Mouse (Mus musculus) gastrocnemius, postnatal 10 days (tissue): ENCODE measurements around the gene Bdh1. TPM values are rescaled to one million over a fixed set of nuclear protein-coding genes. Genes with fewer than 3 reads are reported as not detected.

ENCODE experiments used
- DNase-seq: peaks from one replicate; pipeline ENCODE4 v3.0.0; 2021; ENCODE audit warnings: mixed read lengths
- total RNA-seq, 2 experiments: library from RNA; stranded (reverse); gene quantifications; 2 replicates each; pipeline ENCODE4 v1.2.3; 2021

Gene Bdh1
- total RNA-seq, 2 experiments from 2014 or later: 1.5 to 3.0 TPM

DNA sequence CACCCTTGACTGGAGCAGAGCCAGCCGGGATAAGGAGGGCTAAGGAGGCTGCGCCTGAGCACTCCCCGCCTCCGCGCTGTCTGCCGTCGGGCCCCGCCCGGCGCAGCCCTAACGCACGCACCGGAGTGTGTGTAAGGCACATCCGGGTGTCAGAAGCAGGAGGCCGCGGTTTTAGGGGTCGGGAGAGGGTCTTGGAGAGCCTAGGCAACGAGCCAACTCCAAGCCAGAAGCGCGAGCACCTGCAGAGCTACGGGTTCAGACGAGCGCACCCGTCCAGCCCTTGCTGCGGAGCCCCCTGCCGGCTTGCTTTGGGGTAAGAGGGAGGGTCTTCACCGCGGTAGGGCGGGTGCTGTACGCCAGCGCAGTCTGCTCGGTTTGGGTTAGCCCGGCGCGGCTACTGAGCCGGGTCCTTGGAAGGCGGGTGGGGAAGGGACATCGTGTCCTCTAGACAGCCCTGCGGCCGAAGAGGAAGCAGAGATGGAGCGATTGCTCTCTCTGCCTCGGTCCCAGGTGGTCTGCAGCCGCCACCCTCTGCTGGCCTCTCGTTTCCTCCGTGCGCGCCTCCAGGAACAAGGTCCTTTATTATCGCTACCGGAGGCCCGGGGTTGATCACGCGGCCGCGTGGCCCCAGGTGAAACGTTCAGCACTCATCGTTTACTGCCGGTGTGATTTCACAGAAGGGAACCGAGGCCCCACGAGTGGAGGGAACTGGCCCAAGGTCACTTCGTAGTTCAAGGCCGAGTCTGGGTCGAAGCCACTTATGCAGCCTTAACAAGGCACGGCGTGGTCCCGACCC is 6.8 kb downstream of the Bdh1 start:
- peak; percentile 21 for DNase-seq

DNA sequence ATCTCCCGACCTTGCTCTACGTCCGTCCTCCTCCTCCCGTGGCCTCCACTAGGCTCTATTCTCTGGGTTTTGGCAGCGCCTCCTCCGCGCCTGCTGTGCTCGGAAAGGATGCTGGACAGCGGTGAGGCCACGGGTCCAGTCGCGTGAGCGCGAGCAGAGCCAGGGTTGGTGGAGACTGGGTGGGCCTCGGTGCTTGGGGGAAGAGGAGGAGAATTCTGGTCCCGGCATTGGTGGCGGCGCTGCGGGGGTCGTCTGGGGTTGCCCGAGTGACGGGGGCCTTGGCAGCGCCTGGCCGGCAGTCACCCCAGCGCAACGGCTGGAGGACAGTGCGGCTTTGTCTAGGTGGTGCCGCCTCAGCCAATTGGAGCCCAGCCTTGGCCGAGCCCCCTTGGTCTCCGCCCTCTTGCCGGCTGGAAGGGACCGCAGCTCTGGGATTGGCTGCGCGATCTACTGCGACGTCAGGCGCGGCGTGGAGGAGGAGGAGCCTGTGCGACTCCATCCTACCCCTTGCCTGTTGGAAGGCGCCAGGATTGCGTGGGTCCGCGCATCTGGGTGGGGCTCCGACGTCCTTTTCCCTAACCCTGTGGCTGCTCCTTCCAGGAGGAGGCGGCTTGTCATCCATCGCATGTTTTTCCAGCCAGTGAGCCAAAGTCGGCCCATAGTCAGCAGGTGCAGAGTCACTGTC is 7.5 kb downstream of the Bdh1 start:
- DNase-seq: peak; percentile 78

DNA sequence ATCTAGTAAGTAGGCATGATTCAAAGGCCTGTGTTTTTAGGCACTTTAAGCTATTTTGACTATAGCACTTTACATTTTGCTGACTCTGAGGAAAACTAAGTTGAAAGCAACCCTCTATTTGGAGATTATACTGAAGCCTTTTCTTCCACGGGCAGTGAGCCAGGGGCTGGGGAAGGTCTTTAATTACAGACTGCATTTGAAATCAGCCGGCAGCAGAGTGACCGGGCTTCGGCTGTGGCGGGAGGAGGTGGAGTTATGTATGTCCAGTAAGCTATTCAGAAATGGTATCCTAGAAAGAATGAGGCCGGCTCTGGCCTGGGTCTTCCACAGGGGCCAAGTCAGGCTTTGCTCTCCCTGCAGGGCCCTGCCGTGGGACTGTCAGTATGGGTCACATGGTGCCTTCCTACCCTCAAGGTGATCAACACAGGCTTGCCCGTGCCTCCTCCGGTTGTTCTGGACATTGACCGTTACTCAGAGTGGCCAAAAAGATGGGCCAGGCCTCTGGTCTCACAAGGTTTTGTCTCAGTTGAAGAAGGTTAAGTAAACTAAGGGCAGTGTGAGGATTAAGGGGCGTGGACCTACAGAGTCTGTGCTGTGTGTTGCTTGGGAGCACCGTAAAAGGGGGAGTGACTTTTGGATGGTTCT is 11.5 kb downstream of the Bdh1 start:
- DNase-seq: no peak

DNA sequence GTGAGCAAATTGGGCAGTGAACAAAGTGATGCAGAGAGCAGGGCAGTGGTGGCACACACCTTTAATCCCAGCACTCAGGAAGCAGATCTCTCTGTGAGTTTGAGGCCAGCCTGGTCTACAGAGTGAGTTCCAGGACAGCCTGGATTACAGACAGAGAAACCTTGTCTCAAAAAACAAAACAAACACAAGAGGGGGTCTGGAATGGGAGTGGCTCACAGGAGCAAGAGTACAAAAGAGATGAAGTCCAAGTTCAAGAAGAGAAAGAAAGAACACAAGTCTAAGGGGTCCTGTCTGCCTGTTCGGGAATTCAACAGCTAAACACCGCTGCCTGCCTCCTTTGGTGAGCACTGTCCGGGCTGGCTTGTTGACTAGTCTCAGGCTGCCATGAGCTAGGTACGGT is 13.1 kb downstream of the Bdh1 start:
- no peak for DNase-seq

DNA sequence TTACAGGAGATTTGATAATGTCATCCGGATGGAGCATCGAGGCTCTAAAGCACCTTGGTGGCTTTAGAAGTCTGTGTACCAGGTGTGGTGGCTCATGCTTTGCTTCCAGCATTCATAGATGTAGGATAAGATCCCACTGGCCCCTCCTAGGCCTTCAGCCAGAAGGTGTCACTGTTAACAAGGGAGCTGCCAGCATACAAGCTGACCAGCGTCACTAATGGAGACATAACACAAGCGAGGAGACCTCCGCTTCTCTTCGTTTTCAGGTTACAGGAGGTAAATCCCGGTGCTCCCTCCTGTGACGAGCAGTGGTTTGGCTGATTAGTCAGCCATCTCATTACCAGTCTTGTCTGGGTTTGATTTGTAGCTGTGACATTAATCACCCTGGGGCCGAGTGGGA is 14.0 kb downstream of the Bdh1 start:
- DNase-seq: no peak

DNA sequence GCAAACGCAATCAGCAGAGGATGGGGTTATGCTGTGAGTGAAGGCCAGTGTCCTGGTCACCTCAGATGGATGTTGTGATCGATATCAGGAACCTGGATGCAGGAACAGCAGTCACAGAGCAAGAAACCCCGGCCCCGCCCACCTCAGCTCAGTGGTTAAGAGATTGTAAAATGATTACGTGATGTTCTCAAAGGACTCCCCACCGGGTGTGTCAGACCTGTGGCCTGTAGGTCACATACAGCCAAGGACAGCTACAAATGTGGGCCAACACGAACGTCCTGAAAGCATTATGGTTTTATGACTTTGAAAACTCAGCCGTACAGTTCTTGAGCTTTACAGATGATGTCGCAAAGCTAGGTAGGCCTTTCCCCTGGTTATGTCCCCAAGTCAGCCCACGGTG is 15.3 kb downstream of the Bdh1 start:
- no peak for DNase-seq

DNA sequence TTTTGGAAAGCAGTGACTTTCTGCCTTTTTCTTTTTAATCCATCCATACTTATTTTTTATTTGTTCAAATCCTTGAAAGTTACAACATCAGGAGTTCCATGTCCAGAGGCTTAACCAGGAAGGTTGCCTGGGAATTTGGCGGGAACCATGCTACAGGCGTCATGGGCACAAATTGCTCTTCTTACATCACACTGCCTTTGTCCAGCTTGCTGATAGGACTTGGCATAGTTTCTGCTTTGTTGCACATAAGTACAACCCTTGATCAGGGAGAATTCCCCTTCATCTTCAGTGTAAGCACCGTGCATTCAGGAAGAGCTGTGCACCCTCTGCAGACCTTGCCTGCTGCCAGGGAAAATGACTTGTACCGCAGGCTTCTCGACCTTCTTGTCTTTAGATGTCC is 17.4 kb downstream of the Bdh1 start:
- DNase-seq: no peak

DNA sequence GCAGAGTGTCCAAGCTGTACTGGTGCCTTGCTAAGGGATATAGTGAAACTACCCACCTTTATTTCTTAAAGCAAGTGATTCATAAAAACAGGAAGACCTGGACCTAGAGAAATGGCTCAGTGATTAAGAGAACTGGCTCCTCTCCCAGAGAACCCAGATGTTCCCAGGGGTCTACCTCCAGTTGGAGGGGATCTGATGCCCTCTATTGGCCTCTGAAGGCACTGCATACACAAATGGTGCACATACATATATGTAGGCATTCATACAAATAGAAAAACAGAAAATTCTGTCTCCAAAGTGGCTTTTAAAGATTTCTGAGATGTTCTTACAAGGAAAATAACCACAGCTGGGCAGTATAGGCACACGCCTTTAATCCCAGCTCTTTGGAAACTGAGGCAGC is 18.0 kb downstream of the Bdh1 start:
- no peak for DNase-seq

DNA sequence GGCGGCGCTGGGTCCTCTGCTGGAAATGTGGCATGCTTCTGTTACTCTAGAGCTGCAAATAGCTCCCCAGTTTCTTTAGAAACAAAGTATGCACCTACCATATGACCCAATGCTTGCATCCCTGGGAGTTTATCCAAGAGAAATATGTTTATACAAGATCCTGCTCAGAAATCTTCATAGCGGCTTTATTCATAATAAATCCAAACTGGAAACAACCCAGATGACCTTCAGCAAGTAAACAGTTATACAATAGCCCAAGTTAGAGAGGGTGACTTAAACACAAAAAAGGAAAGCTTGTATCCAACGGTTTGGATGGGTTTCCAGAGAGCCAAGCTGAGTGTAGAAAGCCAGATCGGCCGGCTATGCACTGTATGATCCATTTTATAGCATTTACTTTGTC is 22.4 kb downstream of the Bdh1 start:
- no peak for DNase-seq

DNA sequence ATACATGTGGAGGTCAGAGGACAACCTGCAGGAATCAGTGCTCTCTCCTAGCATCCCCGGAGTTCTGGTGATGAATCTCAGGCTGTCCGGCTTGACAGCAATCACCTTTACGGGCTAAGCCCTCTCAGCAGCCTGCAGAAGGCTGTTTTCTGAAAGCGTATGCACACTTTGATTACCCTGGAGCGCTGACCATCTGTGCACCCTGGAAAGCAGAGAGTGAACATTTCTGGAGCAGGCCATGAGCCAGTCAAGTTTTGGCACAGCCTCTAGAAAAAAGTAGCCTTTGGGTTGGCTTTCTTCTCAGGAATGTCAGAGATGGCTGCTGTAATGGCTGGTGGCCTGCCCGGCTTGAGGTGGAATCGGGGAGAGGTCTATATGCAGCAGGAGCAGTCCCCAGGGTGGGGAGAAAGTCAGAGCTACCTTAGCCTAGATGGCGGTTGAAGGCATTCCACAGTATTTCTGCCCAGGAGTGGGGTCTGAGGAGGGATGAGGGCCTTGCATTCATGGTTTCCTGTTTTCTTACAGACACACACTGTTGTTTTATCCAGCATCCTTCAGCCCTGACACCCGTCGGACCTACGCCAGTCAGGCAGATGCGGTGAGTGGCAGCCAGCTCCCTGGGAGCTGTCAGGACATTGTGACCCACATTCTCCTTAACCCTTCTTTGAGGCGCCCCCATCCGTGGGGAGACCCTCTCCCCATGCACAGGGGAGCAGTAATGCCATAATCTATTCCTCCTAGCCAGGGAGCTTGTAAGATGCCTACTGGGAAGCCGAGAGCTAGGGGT is 24.2 kb downstream of the Bdh1 start:
- no peak for DNase-seq

DNA sequence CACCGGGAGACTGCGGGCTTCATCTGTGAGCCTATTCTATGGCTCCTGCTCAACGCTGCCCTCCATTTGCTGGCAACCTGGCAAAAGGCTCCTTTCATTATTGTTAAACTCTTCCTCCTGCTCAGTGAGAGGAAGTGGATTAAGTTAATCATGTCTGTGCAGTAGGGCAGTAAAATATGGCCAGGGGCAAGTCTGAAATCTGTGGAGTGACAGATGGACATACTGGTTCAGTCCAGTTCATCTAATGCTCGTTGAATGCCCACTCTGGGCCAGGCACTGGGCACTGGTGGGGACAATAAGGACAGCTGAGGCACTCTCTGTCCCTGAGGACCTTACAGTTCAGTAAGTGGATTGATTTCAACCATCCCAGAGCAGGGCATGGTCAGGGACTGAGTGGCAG is 27.9 kb downstream of the Bdh1 start:
- DNase-seq: no peak

DNA sequence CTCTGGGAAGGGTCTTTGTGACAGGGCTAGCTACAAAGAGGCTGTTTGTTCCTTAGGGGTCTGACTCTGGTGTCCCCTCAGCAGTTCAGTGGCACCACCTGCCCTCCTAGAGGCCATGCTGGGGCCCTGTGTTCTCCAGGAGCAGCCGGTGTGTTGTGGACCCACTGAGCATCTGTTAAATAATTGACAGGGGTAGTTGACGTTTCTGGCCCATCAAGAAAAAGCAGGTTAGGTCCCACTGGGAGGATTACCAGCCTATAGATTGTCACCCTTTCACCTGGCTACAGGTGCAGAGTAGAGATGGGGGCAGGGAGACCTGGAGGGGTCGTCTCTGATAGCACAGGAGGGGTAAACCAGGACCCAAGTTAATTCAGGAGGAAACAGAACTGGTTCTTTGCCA is 29.2 kb downstream of the Bdh1 start:
- no peak for DNase-seq

DNA sequence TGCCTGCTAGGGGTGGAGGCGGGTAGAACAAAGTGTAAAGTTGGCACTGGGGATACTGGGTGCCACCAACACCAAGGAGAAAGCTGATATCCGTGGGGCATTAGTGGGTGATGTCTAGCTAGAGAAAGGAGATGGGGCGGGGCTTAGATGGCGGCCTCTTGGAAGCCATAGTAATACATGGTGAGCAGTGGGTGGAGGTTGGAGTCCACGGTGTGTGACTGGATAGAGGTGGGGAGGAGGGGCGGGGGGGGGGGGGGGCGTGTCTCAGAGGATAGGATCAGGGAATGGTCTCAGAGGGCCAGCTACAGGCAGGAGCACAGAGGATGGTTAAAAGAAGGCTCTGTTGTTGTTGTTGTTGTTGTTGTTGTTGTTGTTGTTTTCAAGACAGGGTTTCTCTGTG is 30.4 kb downstream of the Bdh1 start:
- no peak for DNase-seq

DNA sequence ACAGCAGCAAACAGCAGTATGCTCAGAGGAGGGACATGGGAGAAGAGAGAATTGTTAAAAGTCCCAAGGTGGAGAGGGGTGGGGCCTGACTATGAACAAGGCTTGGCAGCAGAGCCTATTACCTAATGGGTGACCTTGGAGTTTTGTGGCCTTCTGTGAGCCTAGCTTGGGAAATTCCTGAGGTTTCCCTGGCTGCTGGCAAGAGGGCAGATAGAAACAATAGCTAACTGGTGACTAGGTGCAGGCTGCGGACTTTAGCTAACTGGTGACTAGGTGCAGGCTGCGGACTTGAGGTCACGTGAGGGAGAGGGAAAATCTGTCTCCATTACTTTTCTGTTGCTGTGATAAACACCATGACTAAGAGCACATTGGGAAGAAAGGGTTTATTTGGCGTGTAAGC is 31.9 kb downstream of the Bdh1 start:
- DNase-seq: no peak

DNA sequence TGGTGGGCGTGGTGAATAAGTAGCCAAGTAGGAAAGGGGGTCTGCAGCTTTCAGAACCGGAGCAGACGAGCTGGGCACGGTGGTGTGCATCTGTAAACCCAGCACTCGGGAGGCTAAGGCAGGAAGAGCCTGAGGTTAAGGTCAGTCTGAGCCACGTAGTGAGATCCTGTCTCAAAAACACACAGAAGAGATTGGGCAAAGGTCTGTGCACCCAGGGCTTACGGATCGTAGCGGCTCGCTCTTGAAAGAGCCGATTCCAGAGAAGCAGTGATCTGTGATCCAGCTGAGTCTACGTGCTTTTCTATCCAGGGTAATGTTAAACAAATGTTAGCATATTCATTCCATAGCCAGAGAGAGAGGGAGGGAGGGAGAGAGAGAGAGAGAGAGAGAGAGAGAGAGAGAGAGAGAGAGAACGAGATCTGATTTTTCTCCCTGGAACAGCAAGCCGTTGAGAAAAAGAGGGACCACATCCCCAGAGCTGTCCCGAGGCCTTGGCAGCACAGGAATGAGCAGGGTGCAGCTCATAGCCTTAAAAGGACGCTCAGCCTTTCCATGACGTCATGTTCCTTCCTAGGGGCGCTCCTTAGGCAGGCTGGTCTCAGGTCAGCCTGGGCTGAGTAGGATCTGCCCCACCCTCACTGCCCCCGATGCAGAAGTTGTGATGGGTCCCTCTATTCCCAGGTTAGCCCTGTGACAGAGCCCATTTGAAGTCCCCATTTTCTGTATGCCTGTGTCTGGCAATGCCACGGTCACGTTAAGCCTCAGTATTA is 33.4 kb downstream of the Bdh1 start:
- no peak for DNase-seq

DNA sequence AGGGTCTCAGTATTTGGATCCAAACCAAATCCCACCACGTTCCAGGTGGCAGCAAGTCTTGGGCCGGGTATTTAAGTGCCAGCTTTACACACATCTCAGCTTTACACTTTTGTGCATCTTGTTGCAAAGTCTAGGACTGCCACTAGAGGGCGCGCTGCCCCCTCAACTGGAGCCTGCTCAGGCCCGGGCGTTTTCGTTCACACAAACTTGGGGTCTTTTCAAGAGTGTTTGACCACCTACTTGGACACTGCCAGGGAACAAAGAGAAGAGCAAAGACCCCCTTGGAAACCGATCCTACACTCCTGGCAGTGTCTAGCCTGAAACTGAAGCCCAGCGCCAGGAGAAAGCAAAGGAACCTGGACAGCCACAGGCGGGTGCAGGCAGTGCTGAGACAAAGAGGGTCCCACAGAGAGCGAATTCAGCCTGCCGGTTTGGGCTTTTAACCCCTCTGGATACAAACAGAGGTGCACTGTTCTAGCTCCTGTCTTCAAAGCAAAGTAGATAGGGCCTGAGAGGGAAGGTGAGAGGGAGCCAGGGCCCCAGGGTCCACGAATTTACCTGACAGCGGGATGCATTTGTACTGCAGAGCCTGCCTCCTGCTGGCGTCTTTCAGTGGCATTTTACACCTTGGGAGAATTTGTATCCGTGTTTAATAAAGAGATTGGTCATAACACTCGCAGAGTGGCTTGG is 36.3 kb downstream of the Bdh1 start:
- DNase-seq: peak; percentile 83

DNA sequence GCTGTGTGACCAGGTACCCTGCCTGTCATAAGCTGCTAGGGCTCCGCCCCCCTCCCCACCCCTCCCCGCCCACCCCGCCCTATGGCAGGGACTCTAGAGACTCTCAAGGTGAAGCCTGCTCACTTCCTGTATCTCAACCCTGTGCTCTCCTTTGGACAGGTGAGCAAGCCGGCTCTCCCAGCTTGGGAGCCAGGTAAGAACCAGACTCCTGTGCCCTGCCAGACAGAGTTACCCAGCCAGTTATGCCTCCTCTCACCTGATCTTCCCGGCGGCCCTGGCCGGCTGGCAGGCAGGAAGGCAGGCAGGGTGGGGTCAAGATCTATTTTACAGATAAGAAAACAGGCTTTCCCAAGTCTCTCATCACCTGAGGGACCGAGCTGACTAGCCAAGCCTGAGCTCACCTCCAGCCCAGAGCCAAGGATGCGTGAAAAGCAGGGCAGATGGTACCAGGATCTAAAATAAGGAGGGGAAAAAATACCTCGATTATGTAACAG is 37.9 kb downstream of the Bdh1 start:
- no peak for DNase-seq

DNA sequence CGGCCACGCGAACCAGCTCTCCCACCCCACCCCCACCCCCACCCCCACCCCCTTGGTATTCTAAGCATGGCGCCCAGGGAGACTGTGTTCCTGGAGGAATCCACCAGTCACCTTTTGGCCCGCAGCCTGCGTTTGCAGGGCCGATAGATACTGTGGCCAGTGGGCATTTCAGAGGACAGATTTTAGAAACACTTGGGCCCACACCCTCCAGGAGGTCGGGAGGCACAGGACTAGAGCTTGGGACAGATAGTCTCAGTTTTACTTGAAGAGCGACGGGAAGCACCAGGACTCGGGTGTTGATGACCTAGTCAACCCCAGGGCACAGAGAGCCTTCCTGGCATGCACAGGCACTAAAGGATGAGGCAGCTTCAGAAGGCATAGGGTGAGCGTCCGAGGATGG is 38.4 kb downstream of the Bdh1 start:
- DNase-seq: no peak

DNA sequence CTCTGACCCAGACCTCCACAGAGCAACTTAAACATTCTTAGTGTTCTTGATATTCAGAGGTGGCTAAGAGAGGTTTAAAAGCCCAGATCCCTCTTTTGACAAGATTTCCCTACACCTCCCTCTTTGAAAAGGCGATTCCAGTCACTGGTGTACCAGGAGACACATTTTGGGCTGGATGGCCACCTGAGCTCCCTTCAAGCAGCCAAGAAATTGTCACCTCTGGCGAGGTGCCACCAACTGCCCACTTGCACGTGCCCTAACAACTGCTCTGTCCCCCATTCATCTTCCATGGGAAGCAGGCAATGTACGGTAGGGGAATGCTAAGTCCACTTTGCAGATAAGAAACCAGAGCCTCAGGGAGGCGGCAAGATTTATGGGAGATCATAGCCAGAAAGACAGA is 39.0 kb downstream of the Bdh1 start:
- no peak for DNase-seq

DNA sequence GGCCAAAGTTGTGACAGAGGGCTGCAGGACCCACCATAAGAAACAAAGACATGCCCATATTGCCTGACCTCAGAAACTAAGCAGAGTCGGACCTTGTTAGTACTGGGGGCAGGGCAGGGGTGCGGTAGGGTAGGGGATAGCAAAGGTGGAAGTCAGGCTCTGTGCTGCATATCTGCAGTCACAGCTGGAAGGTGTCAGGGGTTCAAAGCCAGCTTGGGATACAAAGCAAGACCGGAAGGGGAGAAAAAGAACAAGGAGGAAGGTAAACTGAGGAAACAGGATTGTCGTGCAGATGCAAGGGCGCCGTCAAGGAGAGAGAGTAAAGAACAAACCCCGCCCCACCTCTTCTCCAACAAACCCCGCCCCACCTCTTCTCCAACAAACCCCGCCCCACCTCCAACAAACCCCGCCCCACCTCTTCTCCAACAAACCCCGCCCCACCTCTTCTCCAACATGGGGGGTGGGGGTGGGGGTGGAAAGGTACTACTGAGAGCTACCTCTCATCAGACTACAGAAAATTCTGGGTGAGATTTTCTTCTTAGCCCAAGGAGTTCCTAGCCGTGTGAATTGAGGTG is 40.1 kb downstream of the Bdh1 start:
- no peak for DNase-seq

DNA sequence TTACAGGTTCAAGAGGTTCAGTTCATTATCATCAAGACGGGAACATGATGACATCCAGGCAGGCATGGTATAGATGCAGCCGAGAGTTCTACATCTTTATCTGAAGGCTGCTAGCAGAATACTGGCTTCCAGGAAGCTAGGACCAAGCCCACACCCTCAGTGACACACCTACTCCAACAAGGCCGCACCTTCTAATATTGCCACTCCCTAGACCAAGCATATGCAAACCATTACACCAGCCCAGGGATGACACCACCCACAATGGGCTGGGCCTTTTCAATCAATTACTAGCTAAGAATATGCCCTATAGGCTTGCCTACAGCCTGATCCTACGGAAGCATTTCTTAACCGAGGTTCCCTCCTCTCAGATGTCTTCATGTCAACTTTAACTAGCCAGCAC is 42.9 kb downstream of the Bdh1 start:
- no peak for DNase-seq
